Mouse (Mus musculus) CD4-positive, CD25-positive, alpha-beta regulatory T cell, adult 4 months (primary cell): ENCODE results near the gene Megf11. TPM values are rescaled to one million over a fixed set of nuclear protein-coding genes. Genes with fewer than 3 reads are reported as not detected.

Experiments used
- ATAC-seq: one replicate; pipeline ENCODE4 v1.8.0; 2017
- polyA plus RNA-seq, 2 experiments: library from polyadenylated mRNA; unstranded; fragments of 100-300 nt; shearing (Covaris generic); gene quantifications; one replicate each; pipeline ENCODE4 v1.2.1; 2017

Megf11 gene
- polyA plus RNA-seq, 2 experiments from 2014 or later: 0.11 to 0.36 TPM

DNA sequence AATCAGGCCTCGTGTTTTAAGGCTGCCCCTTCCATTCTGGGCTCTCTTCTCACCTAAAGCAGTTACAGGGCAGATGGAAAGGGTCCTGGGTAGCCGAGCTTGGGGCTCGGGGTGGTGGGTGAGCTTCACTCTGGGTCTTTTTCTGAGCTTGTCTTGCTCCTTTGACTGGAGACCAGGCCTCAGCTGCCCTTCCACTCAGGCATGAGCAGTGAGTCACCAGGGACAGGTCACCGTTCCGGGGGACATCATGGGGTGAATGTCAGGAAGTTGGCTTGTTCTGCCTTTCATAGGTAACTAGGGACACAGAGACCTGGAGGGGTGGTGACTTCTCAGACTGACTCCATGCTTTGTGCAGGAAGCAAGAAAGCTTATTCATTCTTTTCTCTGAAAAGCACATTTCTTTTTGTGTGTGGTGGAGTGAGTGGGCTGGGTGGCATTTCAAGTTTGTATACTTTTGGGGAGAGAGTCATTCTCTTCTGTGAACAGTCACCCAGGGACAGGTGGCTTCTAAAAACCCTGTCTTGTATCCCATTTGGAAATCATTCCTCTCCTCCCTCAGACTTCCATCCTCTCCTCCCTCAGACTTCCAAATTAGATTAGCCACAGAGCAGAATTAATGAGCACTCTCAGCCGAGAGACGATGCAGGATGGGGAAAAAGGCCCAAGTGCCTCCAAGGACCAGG is 10.0 kb downstream of the Megf11 start:
- no peak for ATAC-seq

DNA sequence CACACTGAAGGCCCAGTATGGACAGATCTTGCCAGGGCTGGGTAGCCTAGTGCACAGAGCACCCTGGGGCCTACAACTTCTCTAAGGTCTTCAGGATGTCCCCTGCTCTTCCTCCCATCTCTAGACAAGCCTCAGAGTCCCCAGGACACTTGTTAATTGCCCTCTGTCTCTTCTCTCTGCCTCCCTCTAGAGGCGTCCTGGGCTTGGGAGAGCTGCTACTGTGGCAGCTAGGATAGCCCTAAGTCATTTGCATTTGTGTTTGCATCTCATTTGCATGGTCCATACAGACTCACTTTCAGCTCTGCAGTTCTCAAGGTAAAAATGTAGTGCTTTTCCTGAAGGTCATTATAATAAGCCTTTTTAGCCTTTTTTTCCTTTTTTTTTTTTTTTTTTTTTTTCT is 11.7 kb downstream of the Megf11 start:
- no peak for ATAC-seq

DNA sequence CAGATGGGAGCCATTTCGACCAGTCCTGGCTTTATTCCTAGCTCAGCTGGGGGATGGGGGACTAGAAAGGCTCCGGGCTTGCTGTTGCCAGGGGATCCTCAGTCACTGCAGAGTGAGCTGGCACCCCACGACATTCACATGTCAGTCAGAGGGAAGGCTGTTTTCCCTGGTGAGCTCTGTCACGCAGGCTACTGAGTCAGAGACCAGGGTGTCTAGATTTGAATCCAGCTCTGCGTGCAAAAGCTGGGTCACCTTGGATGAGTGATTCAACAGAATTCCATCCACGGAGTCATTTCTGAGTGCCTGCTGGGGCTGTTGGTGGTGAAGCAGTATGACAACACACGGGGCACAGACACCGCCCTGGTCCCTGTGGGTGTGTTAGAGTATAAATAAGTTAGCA is 13.7 kb downstream of the Megf11 start:
- ATAC-seq: no peak

DNA sequence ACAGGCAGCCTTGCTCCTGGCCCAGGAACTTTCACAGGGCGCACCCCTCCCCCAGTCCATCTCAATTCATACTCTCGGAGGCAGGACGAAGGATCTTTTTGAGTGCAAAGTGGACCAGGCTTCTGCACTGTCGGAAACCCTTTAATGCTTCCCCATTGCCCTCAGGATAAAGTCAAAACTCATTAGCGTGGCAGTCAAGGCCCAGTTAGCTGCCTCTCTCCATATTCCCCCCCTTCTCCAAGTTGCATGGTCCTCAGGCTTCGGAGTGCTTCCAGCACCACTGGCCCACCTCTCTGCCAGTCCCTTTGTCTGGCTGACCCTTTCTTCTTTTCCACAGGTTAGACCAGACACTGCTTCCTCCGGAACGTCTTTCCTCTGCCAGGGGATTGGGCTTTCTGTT is 16.7 kb downstream of the Megf11 start:
- ATAC-seq: no peak

DNA sequence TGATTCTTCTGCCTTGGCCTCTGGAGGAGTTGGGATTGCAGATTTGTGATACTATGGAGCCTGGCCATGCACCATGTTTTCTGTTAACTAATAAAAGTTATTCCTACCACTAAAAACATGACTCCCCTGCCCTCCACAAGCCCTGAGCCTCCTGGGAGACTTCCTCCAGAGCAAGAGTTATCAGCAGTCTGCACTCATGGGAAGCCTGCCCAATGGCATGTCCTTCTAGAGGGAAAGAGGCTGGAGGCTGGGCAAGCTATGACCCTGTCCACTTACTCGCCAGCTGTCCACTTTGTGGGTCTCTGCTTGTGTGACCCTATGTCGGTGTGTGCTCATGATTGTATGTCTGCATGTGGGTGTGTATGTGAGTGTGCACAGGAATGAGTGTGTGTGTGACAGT is 21.4 kb downstream of the Megf11 start:
- no peak for ATAC-seq

DNA sequence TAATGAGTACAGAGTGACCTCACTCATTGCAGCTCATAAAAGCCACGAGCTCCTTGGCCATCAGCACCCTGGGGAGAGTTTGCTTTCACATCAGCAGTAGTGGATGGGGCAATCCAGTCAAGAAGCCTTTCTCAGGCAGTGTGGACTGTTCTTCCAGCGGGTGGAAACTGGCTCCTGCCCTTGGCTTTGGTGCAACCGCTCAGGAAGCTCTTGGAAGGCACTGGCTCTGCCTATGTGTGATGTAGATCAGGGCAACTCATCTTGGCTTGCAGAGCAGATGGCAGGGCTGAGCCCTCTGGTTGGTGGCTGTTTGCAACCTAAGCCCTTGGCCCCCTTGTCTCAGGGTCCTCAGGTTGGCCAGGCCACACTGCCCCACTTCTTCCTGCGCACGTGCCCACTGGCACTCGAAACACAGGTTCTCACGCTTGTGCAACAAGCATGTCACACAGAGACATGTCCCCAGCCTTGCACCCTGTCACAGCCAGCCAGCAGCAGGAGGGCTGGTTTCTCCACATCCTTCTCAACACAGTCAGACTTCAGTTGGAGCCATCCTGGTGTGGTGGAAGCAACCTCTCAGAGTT is 22.1 kb downstream of the Megf11 start:
- no peak for ATAC-seq

DNA sequence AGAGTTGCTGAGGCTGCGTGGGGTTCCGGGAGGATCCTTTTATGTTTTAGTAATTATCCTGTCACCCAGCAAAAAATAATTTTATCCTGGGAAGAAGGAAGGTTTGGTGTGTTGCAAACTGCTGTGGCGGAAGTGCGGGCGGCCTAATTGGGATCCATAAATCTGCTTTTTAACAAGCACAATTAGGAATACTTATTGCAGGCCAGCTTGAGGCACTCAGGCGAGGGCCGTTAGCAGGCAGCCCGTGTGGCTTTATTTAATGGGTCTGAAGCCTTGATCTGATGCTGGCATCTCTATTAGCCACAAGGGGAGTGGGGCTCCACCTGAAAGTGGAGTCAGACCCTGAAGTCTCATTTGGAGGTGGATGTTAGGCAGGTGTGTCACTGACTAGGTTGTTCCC is 23.4 kb downstream of the Megf11 start:
- no peak for ATAC-seq

DNA sequence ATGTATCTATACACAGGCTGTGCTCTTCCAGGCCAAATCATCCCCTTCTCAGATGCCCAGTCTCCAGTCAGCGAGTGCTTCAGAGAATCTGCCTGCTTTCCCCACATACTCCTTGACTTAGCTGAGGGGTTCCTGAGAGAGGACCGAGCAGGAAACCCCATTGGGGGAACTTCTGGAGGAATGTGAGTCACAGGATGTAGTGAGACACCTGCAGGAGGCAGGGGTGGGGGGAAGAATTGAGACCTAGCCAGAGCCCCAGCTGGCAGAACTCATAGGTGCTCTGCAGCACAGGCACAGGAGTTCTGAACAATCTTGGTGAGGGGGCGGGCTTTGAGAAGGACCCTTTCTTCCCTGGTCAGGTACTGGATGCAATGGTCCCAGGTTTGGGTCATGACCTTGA is 35.0 kb downstream of the Megf11 start:
- no peak for ATAC-seq

DNA sequence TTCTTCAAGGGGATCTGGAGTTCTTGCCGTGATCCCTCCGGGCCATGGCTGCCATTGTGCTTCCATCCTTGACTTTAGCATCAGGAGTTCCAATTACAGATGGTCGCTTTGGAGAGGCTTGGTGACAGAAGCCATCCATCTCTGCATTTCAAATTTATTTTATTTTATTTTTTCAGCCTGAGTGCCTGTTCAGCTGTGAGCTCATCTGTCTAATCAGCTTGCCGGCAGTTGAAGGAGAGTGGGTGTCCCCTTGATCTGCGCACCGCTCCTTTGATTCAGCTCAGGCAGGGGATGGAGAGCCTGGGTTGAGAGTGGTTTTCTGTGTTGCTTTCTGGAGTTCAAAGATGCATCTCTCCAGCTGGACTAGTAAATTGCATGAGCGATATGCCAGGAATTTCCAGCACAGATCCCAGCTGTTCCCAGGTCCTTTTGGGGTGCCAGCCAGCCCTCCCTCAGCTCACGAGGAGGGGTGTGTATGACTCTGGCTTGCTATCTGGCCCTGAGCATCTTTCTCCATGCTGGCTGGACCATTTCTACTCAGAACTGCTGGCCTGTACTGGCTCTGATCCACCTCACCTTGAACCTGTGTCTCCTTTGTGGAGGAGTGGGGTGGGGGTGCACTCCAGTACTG is 36.7 kb downstream of the Megf11 start:
- ATAC-seq: no peak

DNA sequence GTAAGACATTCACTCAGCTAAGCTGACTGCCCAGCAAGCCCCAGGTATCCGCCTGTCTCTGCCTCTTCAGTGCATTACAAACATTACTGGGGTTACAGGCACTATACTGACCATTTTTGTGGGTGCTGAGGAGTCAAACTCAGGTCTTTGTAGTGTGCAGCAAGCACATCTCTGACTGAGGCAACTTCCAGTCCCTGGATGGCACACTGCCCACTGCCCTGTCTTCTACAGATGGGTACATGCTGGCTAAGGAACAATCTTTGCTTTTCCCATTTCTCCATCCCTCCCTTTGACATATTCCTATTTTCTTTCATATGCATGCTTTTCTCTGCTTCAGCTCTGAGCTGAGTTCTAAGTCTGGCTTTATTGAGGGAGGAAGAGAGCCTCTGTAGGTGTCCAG is 38.5 kb downstream of the Megf11 start:
- ATAC-seq: no peak

DNA sequence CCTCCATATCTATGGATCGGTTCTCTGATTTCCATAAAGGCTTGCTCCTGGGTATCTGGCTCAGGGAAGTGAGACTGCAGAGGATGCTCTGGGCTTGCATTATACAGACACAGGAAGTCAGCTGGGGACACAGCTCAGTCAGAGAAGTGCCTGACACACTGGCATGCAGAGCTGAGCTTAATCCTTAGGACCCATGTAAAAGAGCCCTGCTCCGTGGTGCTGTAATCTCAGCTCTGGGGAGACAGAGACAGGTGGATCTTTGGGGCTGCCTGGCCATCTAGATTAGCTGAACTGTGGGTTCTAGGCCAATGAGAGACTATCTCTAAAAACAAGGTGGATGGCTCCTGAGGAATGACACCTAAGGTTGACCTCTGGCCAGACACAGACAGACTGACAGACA is 50.7 kb downstream of the Megf11 start:
- no peak for ATAC-seq

DNA sequence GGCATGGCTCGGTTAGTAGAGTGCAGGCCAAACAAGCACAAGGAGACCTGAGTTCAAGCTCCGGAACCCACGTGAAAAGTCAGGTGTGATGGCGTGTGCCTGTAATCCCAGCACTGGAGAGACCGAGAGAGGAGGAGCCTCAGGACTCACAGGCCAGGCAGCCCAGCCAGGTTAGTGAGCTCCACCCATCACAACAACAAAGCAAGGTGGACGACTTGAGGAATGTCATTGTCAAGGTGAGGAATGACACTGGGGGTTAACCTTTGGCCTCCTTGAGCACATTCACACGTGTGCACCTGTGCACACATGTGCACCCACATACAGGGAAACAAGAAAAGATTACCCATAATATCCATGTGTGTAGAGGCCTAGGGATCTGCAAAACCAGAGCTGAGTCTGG is 54.7 kb downstream of the Megf11 start:
- ATAC-seq: no peak

DNA sequence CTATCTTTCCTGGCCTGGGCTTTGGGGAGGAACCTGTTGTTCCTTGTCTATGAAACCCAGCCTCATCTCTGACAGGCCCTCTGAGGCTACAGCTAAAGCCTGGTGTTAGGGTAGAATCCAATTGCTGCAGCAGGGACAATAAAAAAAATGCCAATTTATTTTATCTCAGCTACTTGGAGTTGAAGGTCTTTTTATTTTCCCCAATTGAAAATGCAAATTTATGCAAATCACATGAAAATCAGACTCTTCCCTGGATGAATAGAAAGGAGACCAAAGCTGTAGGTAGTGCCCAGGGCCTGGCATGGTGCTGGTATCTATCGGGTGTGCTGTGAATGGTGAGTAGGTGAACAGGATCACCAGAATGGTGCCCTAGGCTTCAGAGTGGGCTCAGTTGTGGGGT is 60.6 kb downstream of the Megf11 start:
- no peak for ATAC-seq

DNA sequence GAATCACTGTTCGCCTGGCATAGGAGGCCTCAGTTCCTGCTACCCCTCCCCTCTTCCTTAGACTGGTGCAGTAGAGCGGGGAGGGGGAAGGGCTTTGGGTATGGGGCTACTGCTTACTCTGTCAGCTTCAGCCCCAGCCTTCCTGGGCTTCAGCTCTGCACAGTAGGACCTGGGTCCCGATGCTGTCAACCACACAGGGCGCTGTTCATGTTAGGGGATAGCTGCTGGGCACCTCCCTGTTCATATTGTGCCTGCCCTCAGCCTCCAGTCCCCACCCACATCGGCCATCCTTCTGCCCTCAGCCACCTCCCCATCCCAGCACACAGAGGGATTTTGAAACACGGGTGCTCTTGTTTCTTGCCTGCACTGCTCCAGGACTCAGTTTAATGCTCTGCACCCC is 61.6 kb downstream of the Megf11 start:
- ATAC-seq: no peak

DNA sequence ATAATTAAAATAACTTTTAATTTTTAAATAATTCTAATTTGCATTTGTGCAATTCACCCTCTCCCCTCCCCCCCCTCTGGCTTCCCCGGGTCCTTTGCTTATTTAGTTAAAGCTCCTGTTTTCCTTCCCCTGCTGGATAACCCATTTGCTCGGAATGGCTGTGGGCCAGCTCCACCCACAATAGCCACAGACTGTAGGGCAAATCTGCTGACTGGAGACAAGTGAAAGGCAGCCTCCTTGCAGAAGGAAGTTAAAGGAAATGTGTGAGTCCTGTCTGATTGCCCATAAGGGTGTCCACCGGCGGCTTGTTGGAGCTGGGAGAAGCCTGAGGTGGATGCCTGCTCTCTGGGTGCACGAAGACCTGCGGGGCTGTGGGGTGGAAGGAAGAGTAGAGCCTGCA is 62.1 kb downstream of the Megf11 start:
- no peak for ATAC-seq

DNA sequence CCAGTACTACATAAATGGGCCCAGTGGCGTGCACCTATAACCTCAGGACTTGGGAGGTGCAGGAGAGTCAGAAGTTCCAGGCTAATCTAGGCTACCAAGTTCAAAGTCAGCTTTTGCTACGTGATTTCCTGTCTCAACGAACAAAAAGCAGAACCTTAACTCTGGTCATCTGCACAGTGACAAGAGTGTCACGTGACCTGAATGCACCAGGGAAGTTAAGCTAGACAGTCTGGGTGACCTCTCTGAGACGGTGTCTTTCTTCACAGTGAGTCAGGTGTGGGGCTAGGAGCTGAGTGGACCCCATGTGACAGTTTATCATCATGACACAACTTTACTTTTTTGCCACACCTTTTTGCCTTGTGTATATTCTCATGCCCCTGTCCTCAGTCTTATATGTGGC is 67.3 kb downstream of the Megf11 start:
- ATAC-seq: no peak

DNA sequence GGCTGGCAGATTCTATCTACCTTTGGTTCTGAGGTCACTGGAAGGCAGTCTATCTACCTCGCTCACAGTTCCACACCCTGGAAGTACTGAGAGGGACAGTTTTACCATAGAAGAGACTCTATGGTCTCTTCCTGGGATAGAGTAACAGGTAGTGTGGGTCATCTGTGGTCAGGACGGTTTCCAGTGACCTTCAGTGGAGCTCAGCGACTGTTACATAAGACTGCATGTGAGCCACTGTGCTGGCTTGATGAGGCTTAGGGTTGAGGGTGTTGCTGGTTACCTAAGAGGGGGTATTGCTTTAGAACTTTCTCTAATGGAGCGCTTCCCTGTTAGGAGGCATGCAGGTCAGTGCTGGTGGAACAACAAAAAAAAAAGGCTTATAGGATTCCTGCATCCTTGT is 68.8 kb downstream of the Megf11 start:
- ATAC-seq: no peak

DNA sequence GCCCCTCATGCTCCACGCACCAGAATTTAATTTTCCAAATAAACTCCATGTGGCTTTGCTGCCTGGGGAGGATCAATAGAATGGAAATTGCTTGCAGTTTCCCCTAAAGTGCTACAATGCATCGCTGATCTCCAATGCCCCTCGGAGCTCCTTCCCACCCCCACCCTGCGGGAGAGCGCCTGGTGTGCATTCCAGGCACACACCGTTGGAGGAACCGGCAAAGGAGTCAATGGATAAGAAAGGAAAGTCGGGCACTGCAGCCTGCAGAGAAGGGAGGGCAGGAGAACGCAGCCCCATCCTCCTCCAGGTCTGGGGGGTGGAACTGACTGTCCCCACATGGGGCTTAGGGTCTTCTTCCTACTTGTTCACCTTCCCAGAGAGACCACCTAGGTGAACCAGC is 70.5 kb downstream of the Megf11 start:
- no peak for ATAC-seq

DNA sequence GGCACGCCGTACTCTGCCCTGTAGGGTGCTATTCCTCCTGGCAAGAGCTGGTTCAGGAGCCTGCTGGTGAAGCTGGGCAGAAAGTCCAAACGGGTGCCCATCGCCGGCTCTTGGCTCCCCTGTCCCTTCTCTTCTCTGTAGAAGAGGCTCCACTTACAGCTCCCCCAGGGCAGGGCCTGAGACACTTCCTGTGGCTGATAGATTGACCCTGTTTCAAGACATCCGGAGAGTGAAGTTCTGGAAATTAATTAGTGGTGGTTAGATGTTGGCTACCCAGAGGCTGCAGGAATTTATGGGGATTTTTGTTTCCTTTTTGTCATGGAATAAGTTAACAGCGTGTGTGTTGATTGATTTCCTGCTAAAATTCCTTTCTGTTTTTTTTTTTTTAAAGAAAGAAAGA is 72.2 kb downstream of the Megf11 start:
- ATAC-seq: no peak

DNA sequence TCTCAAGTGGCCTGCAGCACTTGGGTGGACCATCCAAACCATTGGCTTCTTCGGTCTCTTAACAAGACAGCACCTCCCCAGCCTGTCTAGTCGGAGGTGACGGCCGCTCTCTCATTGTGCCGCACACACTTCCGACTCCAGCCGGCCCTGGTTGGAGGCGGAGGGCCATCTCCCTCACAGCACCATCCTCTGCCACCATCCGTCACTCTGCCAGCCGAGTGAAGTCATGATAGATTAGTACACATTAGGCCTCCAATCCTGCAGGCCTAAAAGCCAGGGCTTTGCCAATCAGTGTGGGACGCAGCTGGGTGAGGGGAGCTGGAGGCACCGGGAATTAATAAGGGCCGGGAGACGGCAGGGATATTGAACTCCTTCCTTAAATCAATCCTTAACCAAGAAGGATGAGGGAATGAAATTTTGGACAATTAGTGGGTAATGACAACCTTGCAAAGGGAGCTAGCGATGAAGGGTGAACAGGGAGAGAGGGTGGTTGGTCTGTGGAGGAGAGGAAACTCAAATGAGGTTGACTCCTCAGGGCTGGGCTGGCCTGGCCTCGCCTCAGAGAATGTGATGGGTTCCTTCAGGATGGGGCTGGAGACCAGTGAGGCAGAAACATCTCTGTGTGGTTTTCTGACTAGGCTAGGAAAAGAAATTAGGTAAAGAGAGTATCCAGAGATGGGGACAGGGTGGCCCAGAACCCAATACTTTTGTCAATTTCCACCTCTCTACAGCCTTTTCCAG is 76.3 kb downstream of the Megf11 start:
- ATAC-seq: no peak

DNA sequence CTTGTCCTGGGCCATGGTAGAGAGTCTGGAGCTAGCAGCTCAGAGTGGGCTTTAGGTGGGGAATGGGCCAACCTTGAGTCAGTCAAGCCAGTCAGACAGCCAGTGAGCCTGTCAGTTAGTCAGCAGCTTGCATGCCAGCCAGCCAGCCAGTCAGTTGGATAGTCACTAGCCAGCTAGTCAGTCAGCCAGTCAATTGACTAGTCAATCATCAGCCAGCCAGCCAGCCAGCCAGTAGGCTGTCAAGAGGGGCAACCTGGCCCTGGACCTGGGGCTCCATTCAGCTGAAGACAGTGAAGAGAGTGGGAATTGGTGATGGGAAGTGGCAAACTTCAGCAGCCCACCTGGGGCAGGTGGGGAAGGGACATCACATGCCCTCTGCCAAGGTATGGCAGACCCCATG is 77.4 kb downstream of the Megf11 start:
- ATAC-seq: no peak

DNA sequence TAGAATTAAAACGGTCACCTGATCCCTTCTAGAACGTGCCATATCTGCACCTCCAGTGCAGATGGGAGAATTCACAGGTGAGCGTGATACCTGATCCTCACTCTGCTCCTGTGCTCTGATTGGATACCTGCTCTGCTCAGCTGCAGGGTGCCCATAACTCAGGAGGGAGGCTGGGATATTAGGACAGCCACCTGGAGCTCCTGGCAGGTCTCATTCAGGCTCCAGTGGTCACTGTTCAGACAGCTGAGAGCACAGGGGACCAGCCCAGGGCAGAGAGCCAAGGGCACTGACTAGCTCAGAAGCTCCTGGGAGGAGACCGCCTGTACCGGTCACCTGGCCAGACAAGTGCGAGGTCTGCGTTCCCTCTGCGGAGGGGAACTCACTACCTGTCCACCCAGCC is 80.7 kb downstream of the Megf11 start:
- no peak for ATAC-seq

DNA sequence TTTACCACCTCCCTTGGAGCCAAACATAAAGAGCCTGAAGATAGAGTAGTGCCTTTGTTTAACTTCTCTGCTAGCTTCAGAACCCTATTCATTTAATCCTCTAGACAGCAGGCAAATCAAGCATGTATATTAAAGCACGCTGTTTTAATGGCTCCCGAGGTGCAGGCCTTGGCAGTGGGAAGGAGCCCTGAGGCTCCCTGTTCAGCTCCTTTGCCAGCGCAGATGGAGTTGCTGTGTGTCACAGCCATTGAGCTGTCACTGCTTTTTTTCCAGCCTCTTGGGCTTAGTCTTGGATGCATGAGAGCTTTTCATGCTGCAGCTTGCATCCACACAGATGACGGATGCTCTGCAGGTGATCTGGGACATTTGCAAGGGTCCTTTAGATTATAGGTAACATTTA is 81.1 kb downstream of the Megf11 start:
- no peak for ATAC-seq

DNA sequence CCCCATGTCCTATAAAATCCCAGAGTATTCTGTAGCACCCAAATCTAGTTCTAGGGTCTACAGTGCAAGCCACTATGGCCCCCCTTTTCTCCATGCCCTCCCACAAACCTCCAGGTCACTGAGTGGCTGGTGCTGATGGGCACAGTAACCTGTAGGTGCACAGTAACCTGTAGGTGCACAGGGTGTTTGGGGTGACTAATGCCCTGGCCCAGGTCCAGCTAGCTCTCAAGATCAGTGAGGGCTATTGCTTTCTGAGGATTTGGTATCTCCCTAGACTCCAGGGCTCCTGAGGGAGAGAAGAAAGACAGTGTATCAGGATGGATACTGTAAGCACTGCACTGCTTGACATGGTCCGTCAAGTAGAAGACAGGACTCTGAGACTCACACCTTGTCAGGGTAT is 85.4 kb downstream of the Megf11 start:
- ATAC-seq: no peak
